Mouse (Mus musculus) stomach, postnatal 0 days (tissue): ENCODE results near the gene Rnf43.

Experiments
- CTCF ChIP-seq: IDR thresholded peaks from 2 replicates; pipeline ENCODE4 v1.5.1; 2016; ENCODE audit warnings: antibody characterized with exemption, low read depth, mild to moderate bottlenecking, moderate library complexity
- EP300 ChIP-seq: optimal IDR thresholded peaks from 2 replicates; pipeline ENCODE3; 2016; ENCODE audit warnings: antibody characterized with exemption

- TF ChIP-seq CTCF (no peak), EP300 (no peak)
These were observed 35.6 kb downstream of the Rnf43 start for GRCm38 (mm10) chr11:87698126-87698525.
